Mouse (Mus musculus): ENCODE results near the gene Prodh2.

Prodh2 gene

GRCm38 (mm10) chr7:30550603-30551002 lies 57.2 kb downstream of the Prodh2 start:
- no peak for DNase-seq

GRCm38 (mm10) chr7:30551445-30552101 lies 58.2 kb downstream of the Prodh2 start:
- no peak for DNase-seq

DNA sequence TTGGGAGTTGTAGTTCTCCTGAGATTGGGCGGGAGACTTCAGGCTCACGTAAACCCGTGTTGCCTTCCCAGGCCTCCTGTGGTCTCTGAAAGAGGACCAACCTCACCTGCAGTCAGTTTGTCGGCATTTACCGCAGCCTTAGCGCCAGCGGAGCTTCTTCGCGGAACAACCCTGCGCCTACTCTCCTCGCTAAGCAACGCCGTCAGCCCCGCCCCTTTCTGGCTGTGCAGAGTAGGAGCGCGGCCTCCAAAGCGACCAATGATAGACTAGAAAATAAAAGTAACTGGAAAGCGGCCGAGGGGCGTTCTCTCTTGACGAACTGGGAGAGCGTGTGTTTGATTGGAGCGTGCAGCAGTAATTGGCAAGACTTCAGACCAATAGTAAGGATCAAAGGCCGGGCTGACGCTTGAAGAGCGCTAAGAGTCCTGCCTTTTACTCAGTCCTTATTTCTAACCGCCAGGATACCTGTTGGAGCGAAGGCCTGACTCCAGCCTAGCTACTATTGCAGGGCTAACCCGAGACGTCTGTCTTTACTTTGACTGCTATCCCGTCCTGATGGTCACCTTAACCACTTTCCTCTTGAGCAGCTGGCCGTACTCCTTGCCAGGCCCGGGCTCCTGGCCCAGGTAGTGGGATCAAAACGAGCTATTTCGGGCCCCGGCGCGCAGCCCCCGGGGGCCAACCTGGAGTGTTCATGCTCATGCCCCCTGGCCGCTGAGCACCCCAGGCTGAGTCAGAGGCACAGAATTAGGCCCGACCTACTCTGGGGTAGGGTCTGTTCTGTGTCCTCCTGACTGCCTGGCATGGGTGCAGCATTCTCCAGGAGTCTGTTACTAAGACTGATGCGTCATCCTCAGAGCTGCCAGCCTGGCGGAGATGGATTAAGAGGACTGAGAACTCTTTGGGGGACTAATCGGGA lies 58.9 kb downstream of the Prodh2 start, which contains the start of the genes Hspb6 and Proser3:
Gene Hspb6 (plus strand): TSS at position 77 of the 919 bp plus-strand sequence.
Gene Proser3 (minus strand): TSS at position 198 of the 919 bp plus-strand sequence.
- peak; percentile 95 to 96 for DNase-seq

GRCm38 (mm10) chr7:30553021-30553589 lies 59.7 kb downstream of the Prodh2 start:
- peak; percentile 34 to 53 for DNase-seq

- DNase-seq, result peak in 1 of 2 experiments; percentile 21
Observed at GRCm38 (mm10) chr7:30553810-30554584, 60.6 kb downstream of the Prodh2 start.

DNA sequence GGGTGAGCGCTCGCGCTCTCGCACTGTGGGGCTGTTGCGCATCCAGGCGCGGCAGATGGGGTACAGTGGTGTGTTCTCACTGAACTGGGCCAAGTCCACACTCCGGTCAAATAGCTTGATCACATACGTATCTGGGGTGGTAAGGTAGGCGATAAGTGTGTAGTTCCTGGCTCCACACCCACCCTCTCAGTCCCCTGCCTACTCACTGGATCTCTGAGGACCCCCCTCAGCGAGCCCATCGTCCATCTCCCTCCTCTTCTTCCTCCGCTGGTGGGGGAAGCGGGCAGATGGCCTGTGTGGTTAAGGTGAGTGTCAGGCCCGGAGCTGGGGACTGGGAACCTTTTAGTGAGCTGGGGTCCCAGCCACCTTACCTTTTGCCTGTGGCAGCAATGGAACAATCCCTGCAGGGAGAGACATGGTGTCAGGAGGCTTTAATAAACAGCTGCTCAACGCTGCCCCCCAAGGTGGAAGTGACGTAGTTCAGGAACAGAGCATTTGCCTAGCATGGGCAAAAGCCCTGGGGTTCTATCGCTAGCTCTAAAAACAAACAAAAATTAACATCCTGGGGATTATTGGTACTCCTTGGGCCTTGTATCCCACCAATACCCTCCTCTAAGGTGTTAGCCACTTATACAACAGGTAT lies 63.6 kb downstream of the Prodh2 start:
- DNase-seq, result no peak

DNA sequence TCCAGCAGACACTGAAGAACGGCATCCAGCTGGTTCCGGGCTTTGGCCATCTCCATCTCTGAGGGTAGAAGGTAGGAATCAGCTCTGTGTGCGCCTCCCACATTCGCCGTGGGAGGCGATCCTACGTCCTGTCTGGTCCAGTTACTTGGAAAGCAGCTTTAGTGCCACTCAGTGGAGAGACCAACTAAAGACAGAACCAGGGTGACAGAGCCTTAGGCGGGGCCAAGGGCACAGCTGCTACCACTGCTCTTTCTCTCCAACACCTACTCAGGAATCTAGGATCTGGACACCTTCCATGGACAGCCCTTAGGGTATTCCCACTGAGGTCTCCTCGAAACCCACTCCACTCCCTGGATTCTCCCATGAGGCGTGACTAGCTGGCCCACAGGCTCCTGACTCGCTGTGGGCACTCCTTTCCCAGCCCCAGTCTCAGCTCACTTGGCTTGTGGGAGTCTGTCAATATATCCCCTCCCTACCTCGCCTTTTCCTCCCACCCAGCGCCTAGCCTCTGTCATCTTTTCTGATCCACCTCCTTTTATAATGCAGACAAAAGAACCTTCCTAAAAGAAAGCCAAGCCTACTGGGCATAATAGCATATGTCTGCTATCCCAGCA lies 64.6 kb downstream of the Prodh2 start:
- DNase-seq, result no peak

DNA sequence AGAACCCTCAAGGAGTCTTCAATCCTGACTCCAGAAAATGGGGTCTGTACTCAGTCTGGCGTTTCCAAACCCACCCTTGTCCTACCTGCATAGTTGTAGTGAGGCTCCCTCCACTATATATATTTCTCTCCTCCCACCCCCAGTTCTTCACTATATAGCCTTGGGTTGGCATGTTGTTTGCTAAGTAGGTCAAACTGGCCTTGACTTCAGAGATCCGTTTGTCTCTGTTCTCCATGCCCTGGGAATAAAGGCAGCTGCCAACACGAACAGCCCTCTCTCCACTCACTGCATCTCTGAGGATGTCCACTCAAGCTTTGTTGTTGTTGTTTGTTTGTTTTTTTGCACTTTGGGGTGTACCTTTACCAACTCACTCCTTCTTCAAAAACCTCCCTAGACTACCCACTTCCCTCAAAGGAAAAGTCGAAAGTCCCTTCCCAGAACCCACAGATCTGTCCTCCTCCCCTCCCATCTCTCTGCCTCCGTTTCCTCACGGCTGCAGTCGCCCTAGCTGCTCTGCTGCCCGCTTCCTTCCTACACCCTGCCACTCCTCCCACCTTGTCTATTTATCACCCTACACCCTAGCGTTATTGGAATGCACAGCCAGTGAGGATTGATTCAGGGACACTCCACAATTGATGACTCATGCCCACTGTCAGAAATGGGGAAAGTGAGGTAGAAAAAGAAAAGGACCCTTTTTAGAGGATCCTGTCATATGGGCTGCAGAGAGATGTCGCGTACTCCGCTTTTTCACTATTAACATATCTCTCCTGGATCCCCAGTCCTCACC lies 65.4 kb downstream of the Prodh2 start:
- DNase-seq, result no peak

- peak; percentile 91 to 96 for DNase-seq
Observed at GRCm38 (mm10) chr7:30559443-30559954, 66.1 kb downstream of the Prodh2 start, which contains the start of gene Lin37. Gene Lin37, minus strand, starts transcription at chr7:30559838.

- DNase-seq, result no peak
Observed at GRCm38 (mm10) chr7:30560296-30560695, 66.9 kb downstream of the Prodh2 start.

- DNase-seq, result no peak
Observed at GRCm38 (mm10) chr7:30562526-30563116, 69.2 kb downstream of the Prodh2 start.
